Mouse (Mus musculus): ENCODE measurements around the gene Mdm2.

DNA sequence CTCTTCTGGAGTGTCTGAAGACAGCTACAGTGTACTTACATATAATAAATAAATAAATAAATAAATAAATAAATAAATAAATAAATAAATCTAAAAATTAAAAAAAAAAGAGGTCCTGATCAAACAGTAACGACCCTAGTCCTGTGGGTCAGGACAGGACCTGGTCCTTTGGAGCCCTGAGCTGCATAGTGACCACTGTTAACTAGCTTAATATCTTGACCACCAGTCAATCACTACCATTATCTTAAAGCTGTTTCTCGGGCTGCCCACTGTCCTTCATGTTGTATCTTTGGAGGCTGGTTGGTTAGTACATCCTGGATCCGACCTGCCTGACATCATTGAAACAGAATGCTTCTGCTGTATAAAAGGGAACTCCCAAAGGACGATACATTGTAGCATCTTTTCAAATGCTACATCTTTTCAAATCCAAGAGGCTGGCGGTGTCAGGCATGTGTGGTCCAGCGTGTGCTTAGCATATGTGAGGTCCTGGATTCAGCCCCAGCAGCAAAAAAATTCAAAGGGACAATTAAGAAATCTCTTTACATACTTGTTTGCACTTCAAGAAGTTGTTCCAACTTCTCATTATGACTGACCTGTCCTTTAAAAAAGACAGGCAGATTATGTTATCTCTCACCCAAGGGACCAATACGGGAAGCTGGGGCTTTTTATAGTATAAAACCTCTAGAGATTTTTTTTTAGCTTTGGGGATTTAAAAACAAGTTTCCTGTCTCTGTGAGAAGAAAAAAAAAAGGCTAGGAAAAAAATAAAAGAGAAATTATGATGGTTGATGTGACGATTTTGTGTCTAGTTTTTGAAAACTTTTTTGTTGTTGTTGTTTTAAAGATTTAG, 57.4 kb downstream of the Mdm2 start:
- no peak for TF ChIP-seq CTCF (IDR thresholded peaks at IDR 0.05 in 2 of 3, conservative IDR thresholded peaks at IDR 0.05 in 1 of 3; ENCODE audit: control insufficient read depth in 1 of 3, insufficient read depth in 1 of 3, low read depth in 2 of 3, low read length in 3 of 3, poor library complexity in 1 of 3, severe bottlenecking in 1 of 3)
- no peak for TF ChIP-seq TBP (IDR thresholded peaks at IDR 0.05; ENCODE audit: low read depth, low read length)
- no peak for TF ChIP-seq TCF12 (IDR thresholded peaks at IDR 0.05; ENCODE audit: low read depth, low read length)
- TF ChIP-seq POLR2A (IDR thresholded peaks at IDR 0.05; ENCODE audit: control insufficient read depth in 1 of 2, insufficient read depth in 1 of 2, low read depth in 1 of 2, low read length in 2 of 2, poor library complexity in 1 of 2) = no peak
- no peak for TF ChIP-seq NELFE (IDR thresholded peaks at IDR 0.05; ENCODE audit: low read depth, low read length)
- TF ChIP-seq NRF1 (IDR thresholded peaks at IDR 0.05; ENCODE audit: insufficient read depth, low read depth, low read length, poor library complexity, severe bottlenecking) = no peak
- no peak for TF ChIP-seq E2F4 (IDR thresholded peaks at IDR 0.05; ENCODE audit: borderline replicate concordance, low read depth, low read length)
- no peak for TF ChIP-seq ZNF384 (IDR thresholded peaks at IDR 0.05; ENCODE audit: low read depth, low read length)
- no peak for TF ChIP-seq HCFC1 (IDR thresholded peaks at IDR 0.05; ENCODE audit: low read depth, low read length)
- TF ChIP-seq MXI1 (IDR thresholded peaks at IDR 0.05; ENCODE audit: low read depth, low read length) = no peak
- no peak for TF ChIP-seq UBTF (IDR thresholded peaks at IDR 0.05; ENCODE audit: borderline replicate concordance, insufficient read depth, low read depth, low read length)
- no peak for TF ChIP-seq ZC3H11A (IDR thresholded peaks at IDR 0.05; ENCODE audit: low read depth, low read length)
- TF ChIP-seq KAT2A (conservative IDR thresholded peaks at IDR 0.05; ENCODE audit: low read depth, low read length) = no peak
